Mouse (Mus musculus): ENCODE data around the gene Copg2. TPM values are rescaled to one million over a fixed set of nuclear protein-coding genes. Genes with fewer than 3 reads are reported as not detected.

Copg2 gene
- polyA plus RNA-seq, 1 experiment from 2014 or later: 19.6 TPM

DNA sequence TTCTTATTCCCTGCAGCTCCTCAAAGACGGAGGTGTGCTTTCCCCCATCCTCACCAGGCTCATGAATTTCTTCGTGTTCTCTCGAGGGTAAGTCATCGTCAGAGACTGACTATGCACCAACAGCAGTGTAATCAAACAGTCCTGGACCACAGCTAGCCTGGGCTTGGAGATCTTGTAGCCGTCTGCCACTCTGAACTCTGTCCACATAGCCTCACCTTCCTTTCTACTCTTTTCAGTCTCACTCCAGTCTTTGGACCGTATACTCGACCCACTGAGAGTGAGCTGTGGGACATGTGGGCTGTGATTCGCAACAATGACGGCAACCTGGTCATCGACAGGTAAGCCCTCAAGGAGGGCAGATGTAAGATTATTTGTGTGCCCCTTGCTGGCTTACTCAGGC is 151.7 kb downstream of the Copg2 start:
- H3K9me3 ChIP-seq (replicated peaks): no peaks in the 10 kb centered on the region
- H3K9ac ChIP-seq: no peak overlapping the region
- no peak for ATAC-seq (replicated peaks; ENCODE audit: insufficient number of reproducible peaks, insufficient read depth, low FRiP score, low read depth)
- WGBS: 81% methylated on average over 10 of the region's 10 CpGs
- H3K4me2 ChIP-seq: no peak overlapping the region
- no peak overlapping the region for H3K27ac ChIP-seq
- no peak overlapping the region for H3K4me3 ChIP-seq
- H3K4me1 ChIP-seq (replicated peaks): 0 out of 2 replicates have a peak, but pooled peaks cover 10% of the 10 kb centered on the region
- peaks cover 68% of the 10 kb centered on the region for H3K36me3 ChIP-seq
- no peaks in the 10 kb centered on the region for H3K27me3 ChIP-seq

DNA sequence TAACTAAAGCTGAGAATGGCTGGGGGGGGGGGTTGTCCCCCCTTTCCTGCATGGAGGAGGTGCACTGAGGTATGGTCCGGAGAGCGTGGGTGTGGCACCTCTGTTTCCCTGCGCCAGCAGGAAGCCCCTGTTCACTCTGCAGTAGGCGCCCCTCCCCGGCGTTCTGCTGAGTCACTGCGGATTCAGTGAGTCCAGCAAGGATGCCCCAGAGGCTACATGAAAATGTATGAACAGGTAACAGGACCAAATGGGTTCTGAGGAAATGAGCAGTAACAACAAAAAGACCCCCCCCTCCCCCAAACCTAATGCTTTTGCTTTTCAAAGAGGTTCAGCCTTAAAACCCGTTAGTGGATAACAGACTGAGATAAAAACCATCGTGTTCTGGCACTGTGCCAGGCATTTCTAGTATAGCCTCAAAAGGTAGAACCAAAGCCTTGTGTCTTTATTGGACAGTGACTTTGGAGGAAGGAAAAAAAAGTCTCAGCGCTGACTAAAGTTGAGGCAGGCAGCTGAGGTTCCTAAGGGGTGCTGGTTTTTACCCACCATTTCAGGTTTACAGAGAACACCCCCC is 157.3 kb downstream of the Copg2 start:
- H3K4me1 ChIP-seq (replicated peaks): peaks cover 6% of the 10 kb centered on the region; the same call in 1 of the 2 replicates
- 58% methylated on average over 10 of the region's 10 CpGs for WGBS
- ATAC-seq (replicated peaks; ENCODE audit: insufficient number of reproducible peaks, insufficient read depth, low FRiP score, low read depth): no peak
- H3K4me2 ChIP-seq: peak overlapping the region; percentile 69
- peaks cover 25% of the 10 kb centered on the region for H3K36me3 ChIP-seq
- peak overlapping the region; percentile 28; the same call in 1 of the 2 replicates for H3K9ac ChIP-seq
- H3K9me3 ChIP-seq (replicated peaks): peaks cover 22% of the 10 kb centered on the region
- H3K27me3 ChIP-seq: no peaks in the 10 kb centered on the region
- peak overlapping the region; percentile 70 for H3K4me3 ChIP-seq
- peak overlapping the region; percentile 84 for H3K27ac ChIP-seq

DNA sequence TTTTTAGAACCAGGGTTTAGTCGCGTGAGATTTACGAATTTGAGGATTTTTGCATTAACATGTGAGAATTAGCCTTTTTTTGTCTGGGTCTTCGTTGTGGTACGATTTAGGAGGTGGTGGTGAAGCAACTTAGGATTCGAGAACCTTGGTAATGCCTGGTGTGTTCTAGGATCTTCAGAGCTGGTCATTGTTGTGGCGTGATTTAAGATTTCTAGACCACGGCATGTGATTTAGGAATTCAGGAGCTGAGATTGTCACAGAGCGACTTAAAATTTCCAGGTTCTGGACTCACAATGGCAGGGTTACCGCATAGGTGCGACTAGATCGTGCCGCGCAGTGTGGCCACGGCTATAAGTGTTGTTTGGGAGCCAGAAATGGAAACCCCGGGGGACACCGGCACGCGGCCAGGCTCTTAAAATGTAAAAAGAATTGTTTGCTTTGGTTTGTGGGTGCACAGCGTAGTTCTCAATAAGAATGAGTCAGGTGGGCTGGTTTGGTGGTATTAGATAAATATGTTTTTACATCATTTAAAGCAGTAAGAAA is 158.1 kb downstream of the Copg2 start:
- WGBS: 42% methylated on average over 20 of the region's 20 CpGs
- no peaks in the 10 kb centered on the region for H3K27me3 ChIP-seq
- H3K27ac ChIP-seq: peak overlapping the region; percentile 84
- ATAC-seq (replicated peaks; ENCODE audit: insufficient number of reproducible peaks, insufficient read depth, low FRiP score, low read depth): no peak
- H3K4me3 ChIP-seq: peak overlapping the region; percentile 70
- H3K4me2 ChIP-seq: peak overlapping the region; percentile 69
- H3K9me3 ChIP-seq (replicated peaks): peaks cover 22% of the 10 kb centered on the region
- peaks cover 20% of the 10 kb centered on the region for H3K36me3 ChIP-seq
- peak overlapping the region; percentile 70 for H3K9ac ChIP-seq
- H3K4me1 ChIP-seq (replicated peaks): peaks cover 6% of the 10 kb centered on the region; the same call in 1 of the 2 replicates

DNA sequence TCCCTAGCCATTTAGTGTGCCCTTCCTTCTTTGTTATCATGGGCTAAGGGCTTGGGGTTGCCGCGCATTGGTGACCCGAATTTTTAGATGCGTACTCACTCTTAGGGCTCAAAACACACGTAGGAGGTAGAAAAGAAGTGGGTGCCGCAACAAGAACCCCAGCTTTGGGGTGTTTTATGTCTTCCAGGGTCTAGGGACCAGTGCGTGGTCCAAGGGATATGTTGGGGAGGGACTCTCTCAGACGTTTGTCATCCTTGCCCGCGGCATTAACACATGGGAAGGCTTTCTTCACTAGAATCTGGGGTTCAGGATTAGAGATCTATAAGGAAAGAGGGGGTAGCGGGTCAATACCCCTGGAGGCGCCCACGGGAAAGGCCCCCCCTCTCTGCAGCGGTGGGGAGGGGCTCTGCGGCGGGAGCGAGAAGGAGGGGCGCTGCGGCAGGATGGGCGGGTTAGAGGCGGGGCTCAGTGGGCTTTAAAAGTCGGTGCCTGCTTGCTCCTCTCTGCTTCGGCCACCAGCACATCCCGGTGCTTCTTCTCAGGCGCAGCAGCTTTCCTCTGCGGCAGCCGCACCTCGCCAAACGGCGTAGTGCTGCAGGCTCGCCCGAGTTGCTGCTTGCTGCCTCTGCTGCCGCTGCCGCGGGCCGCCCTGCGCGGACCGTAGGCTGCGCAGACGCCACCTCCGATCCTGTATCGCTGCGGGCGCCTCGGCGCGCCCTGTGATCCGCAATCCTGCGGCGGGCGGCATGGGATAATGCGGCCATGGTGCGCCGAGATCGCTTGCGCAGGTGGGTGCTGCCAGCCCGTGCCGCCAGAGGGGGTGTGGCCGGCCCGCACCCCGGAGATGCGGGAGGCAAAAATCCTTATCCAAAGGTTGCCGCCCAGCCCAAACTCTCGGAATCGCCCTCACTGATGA is 158.8 kb downstream of the Copg2 start:
- H3K4me2 ChIP-seq: peak overlapping the region; percentile 69
- H3K4me3 ChIP-seq: peak overlapping the region; percentile 70
- H3K9me3 ChIP-seq (replicated peaks): peaks cover 22% of the 10 kb centered on the region
- 42% methylated on average over 65 of the region's 66 CpGs for WGBS
- H3K27ac ChIP-seq: peak overlapping the region; percentile 84
- peak; percentile 67 for ATAC-seq (replicated peaks; ENCODE audit: insufficient number of reproducible peaks, insufficient read depth, low FRiP score, low read depth)
- H3K27me3 ChIP-seq: no peaks in the 10 kb centered on the region
- H3K4me1 ChIP-seq (replicated peaks): peaks cover 6% of the 10 kb centered on the region; the same call in 1 of the 2 replicates
- H3K9ac ChIP-seq: peak overlapping the region; percentile 70
- peaks cover 14% of the 10 kb centered on the region for H3K36me3 ChIP-seq

DNA sequence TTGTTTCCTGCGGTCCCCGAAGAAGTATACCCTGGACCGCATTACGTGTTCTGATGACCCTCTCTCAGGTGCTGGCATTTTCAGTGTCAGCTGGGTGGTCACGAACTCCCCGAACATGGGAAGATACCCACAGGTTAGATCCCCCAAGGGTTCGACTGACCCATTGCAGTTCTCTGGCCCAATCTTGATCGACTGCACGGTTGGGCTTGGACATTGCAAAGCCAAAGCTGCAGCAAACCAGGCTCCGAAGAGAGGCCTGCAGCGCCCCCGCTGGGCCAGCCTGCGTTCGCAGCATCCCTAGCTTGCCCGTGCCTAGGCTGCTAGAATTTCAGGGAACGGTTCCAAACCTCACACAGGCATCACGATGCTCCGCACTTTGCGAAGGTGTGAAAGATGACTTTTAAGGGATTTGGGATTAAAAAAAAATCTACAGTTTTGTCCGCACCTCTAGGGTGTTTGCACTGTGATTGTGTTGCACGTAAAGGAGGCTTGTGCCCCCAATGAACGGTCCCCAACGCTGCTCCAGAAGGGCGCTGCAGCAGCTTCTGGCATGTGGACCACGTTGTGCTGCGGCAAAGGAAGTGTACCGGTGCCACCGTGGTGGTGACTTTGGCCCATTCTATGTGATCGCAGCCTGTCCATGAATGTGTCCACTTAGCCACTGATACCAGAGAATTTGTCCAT is 159.6 kb downstream of the Copg2 start:
- peaks cover 22% of the 10 kb centered on the region for H3K9me3 ChIP-seq (replicated peaks)
- ATAC-seq (replicated peaks; ENCODE audit: insufficient number of reproducible peaks, insufficient read depth, low FRiP score, low read depth): peak; percentile 75

DNA sequence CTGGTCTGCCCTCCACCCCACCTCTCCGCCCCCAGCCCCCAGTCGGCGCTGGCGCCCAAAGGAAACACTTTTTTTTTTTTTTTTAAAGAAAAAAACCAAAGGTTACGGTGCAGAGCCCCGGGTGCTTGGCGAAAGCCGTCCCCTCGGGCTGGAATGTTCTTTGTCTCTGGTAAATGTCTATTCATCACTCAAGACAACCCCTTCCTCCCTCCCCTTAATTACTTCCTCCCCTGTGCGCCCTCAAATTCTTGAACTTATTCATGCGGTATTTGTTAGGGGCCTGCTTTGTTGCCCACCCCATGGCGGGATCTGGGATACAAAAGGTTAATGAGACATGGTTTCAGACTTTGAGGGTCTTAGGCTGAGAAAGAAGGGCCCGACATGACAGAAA is 160.2 kb downstream of the Copg2 start:
- 55% methylated on average over 13 of the region's 13 CpGs for WGBS

More for the DNA sequence above, 159.6 kb downstream of the Copg2 start:
- H3K4me2 ChIP-seq: peak overlapping the region; percentile 69
- peak overlapping the region; percentile 84 for H3K27ac ChIP-seq
- H3K4me3 ChIP-seq: peak overlapping the region; percentile 70
- H3K36me3 ChIP-seq: peaks cover 6% of the 10 kb centered on the region
- peaks cover 6% of the 10 kb centered on the region; the same call in 1 of the 2 replicates for H3K4me1 ChIP-seq (replicated peaks)
- no peaks in the 10 kb centered on the region for H3K27me3 ChIP-seq
- WGBS: 56% methylated on average over 29 of the region's 29 CpGs
- peak overlapping the region; percentile 47; the same call in 1 of the 2 replicates for H3K9ac ChIP-seq

DNA sequence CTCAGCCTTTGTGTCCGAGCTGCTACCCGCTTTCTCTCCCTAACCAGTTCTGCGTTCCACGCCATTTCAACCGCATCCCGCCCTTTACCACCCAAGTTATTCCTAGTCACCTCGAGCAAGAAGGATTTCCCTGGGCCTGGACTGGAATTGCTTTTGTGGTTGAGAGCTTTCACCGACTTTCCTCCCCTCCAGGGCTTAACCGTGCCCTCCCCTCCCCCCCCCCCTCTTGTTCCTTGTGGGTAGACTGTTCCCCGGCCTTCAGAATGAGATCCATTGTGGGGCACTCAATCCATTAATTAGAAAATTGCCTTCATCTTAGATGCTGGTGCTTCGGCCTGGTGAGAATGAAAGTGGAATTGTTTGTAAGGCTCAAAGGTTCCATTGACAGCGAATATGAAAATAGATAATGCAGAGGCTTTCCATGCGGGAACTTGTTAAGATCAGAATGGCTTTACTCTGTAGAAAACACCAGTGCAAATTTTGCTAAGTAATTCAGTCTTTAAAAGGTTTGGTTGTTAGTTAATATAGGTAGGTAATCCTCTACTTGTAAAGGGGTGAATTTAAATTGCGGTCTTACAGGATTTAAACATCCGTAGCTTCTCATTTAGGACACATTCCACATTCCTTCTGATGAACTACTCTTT is 160.7 kb downstream of the Copg2 start:
- Histone ChIP-seq H3K36me3 (peaks cover 4% of the 10 kb centered on the region; the same call in 1 of the 2 replicates), H3K27ac (peak overlapping the region; percentile 84), H3K9ac (peak overlapping the region; percentile 36; the same call in 1 of the 2 replicates), H3K9me3 (replicated peaks) (peaks cover 22% of the 10 kb centered on the region), H3K4me2 (peak overlapping the region; percentile 69), H3K27me3 (no peaks in the 10 kb centered on the region), H3K4me1 (replicated peaks) (peaks cover 6% of the 10 kb centered on the region; the same call in 1 of the 2 replicates), H3K4me3 (peak overlapping the region; percentile 70)
- 55% methylated on average over 15 of the region's 15 CpGs for WGBS
- ATAC-seq (replicated peaks; ENCODE audit: insufficient number of reproducible peaks, insufficient read depth, low FRiP score, low read depth): no peak

More for the DNA sequence above, 160.2 kb downstream of the Copg2 start:
- peak overlapping the region; percentile 84 for H3K27ac ChIP-seq
- H3K4me3 ChIP-seq: peak overlapping the region; percentile 70
- H3K9ac ChIP-seq: no peak overlapping the region
- peaks cover 22% of the 10 kb centered on the region for H3K9me3 ChIP-seq (replicated peaks)
- peaks cover 4% of the 10 kb centered on the region; the same call in 1 of the 2 replicates for H3K36me3 ChIP-seq
- ATAC-seq (replicated peaks; ENCODE audit: insufficient number of reproducible peaks, insufficient read depth, low FRiP score, low read depth): no peak
- peak overlapping the region; percentile 69 for H3K4me2 ChIP-seq
- H3K4me1 ChIP-seq (replicated peaks): peaks cover 6% of the 10 kb centered on the region; the same call in 1 of the 2 replicates
- no peaks in the 10 kb centered on the region for H3K27me3 ChIP-seq

DNA sequence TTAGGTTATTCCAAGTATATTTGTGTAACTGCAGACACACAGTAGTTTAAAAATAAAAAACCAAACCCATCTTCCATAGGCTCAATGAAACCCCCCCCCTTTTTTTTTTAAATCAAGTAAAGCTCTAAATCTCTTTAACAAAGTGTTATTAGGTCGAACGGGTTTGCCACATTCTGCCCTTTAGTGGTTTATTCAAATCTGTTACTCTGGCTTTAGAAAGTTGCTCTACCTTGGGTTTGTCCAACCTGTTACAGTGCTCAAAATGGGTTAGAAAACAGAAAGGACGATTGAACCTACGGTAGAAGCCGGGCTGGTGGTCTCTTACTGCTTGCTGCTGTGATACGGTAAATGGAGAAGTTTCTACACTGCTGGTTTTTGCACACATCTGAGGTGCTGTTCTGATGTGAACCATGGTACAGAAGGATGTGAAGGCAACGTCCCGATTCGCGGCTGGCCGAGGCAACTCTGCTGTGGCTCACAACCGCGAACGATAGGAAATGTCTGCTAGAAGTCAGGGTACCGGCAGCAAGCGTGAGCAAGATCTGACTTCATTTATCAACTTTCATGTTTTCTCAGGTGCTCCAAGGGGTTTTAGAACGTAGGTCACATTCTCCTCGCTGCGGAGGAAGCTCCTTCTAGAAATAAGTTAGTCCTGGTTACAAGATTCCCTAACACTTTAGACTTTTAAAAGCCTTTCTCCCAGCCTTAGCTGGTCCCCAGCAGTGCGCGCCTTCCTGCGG is 161.4 kb downstream of the Copg2 start:
- Histone ChIP-seq H3K36me3 (no peaks in the 10 kb centered on the region), H3K4me2 (peak overlapping the region; percentile 69), H3K4me3 (peak overlapping the region; percentile 28), H3K9me3 (replicated peaks) (peaks cover 22% of the 10 kb centered on the region), H3K27ac (peak overlapping the region; percentile 84), H3K27me3 (no peaks in the 10 kb centered on the region), H3K4me1 (replicated peaks) (peaks cover 4% of the 10 kb centered on the region; the same call in 1 of the 2 replicates), H3K9ac (peak overlapping the region; percentile 36; the same call in 1 of the 2 replicates)
- WGBS: 47% methylated on average over 22 of the region's 22 CpGs
- no peak for ATAC-seq (replicated peaks; ENCODE audit: insufficient number of reproducible peaks, insufficient read depth, low FRiP score, low read depth)

DNA sequence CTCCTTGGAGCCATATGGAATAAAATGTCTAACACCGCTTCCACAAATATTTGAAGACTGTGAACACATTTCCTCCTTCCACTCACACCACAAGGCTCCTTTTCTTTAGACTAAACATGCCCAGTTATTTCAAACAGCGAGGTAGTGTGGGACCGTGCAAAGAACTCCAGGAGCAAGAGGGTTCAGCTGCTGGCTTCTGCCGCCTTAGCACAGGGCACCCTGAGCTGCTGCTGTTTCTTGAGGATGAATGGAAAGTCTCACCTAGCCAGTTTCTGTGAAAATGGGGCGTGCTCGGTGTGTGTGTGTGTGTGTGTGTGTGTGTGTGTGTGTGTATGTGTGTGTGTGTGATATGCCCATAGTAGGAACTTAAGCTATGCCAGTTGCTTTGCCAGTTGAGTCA is 162.1 kb downstream of the Copg2 start:
- H3K27ac ChIP-seq: peak overlapping the region; percentile 84; the same call in 1 of the 2 replicates
- 76% methylated on average over 6 of the region's 6 CpGs for WGBS
- no peak for ATAC-seq (replicated peaks; ENCODE audit: insufficient number of reproducible peaks, insufficient read depth, low FRiP score, low read depth)
- peaks cover 22% of the 10 kb centered on the region for H3K9me3 ChIP-seq (replicated peaks)
- no peak overlapping the region for H3K9ac ChIP-seq
- H3K4me3 ChIP-seq: no peak overlapping the region
- peaks cover 4% of the 10 kb centered on the region; the same call in 1 of the 2 replicates for H3K4me1 ChIP-seq (replicated peaks)
- H3K4me2 ChIP-seq: no peak overlapping the region
- H3K27me3 ChIP-seq: no peaks in the 10 kb centered on the region
- no peaks in the 10 kb centered on the region for H3K36me3 ChIP-seq
